Mouse (Mus musculus): ENCODE results near the gene Clock.

The Clock gene

DNA sequence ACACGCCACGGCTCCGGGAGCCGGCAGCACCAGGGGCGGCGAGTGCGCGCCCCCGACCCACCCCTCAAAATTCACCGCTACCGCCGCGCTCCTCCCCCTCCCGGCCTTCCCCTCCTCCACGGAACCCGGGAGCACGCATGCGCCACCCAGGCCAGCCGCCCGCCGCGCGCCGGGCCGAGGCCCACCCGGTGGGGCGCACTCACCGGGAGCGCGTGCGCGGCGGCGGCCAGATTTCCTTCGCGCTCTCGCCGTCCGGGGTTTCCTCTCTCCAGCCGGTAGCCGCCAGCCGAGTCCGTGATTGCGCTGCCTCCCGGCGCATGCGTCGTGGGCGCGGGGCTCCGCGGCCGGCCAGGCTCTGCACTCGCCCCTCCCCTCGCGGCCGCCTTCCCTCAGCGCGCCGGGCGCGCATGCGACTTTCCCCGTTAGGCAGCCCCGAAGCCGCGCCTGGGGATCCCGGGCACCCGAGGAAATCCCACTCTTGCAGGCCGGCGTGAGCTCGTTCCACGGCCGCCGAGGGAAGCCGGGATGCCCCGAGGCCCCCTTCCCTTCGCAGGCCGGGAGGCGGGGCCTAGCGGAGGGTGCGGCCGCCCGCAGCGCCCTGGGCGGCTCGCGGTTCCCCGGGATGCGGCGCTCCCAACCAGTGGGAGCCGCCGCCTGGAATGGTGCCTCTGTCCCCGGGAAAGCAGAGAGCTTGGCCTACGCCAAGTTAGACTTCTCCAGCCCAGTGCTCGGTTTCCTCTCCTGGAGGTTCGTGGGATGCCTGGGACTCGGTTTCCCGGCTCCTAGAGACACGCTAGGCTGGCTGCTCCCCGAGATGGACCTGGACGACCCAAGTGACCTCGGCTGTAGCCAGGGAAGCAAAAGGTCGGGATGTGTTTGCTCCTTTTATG, at the start of gene Clock:
Gene Clock (minus strand): TSS at position 341 of the 890 bp plus-strand sequence.
- peak; percentile 93 for DNase-seq (ENCODE audit: low spot score)

DNA sequence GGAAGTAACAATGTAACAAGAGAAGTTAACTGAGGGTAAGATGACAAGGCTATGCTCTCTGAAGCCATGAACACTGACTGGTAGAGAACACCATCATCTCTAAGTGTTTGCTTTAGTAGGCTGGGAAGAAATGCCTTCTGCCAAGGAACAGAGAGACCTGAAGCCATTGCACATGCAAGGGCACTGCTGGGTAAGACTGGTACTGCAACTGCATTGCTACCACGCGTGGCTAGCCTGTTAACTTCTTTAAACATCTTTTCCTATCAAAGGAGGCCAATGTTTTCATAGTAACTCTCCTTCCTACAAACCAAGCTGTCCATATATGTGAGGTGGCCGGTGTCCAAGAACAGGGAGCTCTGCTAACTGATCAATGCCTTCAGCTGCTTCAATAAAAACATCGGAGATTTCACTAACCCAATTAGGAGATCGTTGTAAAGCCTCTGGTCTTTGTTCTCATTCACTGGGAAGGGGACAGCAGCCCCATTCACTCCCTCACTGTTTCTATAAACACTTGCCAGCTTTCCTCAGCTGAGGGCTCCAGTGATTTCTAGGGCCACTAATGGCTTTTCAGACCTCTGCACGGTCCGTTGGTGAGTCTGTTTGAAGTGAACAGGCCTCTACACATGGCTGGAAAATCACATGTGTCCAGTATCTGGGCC, 47.5 kb upstream of the Clock start:
- no peak for DNase-seq (ENCODE audit: low spot score)

- DNase-seq (ENCODE audit: low spot score), result no peak
Observed at GRCm38 (mm10) chr5:76351537-76351936, 46.9 kb upstream of the Clock start.

GRCm38 (mm10) chr5:76346137-76346536, 41.5 kb upstream of the Clock start:
- DNase-seq (ENCODE audit: low spot score), result no peak

GRCm38 (mm10) chr5:76340931-76341330, 36.3 kb upstream of the Clock start:
- DNase-seq (ENCODE audit: low spot score), result no peak

GRCm38 (mm10) chr5:76337100-76337499, 32.5 kb upstream of the Clock start:
- no peak for DNase-seq (ENCODE audit: low spot score)

- DNase-seq (ENCODE audit: low spot score), result no peak
Observed at GRCm38 (mm10) chr5:76333833-76334232, 29.2 kb upstream of the Clock start.

DNA sequence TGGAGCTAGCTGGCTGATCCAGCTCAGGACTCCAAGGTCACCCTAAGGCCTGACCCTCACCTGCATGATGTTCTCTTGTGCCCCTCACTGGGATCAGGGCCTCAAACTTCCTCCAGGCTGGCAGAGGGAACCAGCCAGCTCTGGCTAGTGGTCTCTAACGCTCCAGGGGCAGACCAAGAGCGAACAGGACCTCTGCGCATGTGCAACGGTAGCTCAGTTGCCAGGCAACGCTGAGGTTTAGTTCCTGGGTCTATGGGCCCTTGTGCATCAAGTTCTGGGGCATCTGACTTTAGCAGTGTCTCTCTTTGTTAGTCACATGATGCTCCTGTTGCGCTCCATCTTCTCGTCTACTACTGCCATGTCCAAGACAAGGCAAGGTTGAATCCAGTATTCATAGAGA, 26.4 kb upstream of the Clock start, which contains the start of gene Pdcl2:
Gene Pdcl2 (minus strand): TSS at position 204 of the 400 bp plus-strand sequence.
- DNase-seq (ENCODE audit: low spot score), result no peak

GRCm38 (mm10) chr5:76327296-76327695, 22.7 kb upstream of the Clock start:
- DNase-seq (ENCODE audit: low spot score), result no peak

- DNase-seq (ENCODE audit: low spot score), result no peak
Observed at GRCm38 (mm10) chr5:76325113-76325512, 20.5 kb upstream of the Clock start.

DNA sequence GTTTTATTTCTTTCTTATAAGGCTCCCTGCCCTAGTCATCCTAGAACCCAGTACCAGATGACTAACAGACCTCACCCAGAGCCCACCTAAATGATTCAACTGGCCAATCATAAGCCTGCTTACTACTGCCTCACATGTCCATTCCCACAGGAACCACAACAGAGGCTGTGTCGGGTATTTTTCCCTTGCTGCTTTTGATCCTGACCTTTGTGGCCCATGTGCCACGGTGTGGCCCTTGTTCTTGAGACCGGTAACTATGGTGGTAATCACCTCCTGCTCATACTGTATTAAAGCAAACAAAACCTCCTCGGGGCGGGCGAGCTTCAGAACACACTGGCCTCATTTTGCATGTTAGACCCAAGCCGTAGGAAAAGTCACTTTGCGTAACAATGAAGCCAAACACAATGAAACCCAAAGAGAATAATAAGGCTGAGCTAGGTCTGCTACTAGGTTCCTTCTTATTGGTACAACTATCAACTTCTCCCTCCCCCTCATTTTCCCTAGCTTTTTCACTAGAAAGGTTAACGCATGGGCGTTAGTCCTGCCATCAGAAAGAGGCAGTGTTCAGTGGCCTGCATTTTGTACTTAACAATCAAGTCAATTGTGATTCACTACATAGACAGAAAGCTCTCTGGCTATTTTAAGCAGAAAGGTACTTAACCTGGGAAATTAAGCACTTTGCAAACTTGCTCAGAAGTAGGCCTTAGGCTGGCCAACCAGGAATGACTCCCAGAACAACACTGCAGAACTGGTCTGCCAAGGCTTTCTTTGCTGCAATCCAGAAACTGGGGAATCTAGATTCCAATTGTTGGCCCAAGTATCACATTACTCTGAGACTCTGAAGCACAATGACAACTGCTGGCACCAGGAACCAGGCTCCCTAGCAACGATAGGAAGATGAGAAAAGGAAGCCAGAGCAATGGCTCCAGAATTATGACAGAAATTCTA, 16.9 kb upstream of the Clock start:
- DNase-seq (ENCODE audit: low spot score), result no peak

- DNase-seq (ENCODE audit: low spot score), result no peak
Observed at GRCm38 (mm10) chr5:76308206-76308605, 3.6 kb upstream of the Clock start.

- no peak for DNase-seq (ENCODE audit: low spot score)
Observed at GRCm38 (mm10) chr5:76306261-76306660, 1.7 kb upstream of the Clock start.

DNA sequence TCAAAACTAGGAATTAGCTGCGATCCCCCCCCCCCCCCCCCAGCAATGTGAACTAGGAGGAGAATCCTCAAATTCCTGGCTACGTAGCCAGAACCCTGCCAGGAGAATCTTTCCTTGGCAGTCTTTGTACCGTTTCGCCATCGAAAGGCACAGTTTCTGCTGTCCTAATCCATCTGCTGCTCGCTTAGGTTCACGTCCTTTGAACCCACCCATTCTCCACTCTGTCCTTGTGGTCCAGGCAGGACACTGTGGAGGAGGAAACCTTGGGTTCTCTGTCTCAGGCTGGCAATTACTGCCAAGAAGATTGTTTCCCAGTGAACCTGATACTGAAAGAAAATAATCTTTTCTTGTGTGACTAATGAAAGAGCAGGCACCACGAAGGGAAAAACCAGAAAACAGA, 1.0 kb upstream of the Clock start:
- DNase-seq (ENCODE audit: low spot score), result peak; percentile 59

GRCm38 (mm10) chr5:76303745-76304451, 694 bp downstream of the Clock start:
- DNase-seq (ENCODE audit: low spot score), result peak; percentile 85

- DNase-seq (ENCODE audit: low spot score), result no peak
Observed at GRCm38 (mm10) chr5:76303379-76303744, 1.2 kb downstream of the Clock start.

DNA sequence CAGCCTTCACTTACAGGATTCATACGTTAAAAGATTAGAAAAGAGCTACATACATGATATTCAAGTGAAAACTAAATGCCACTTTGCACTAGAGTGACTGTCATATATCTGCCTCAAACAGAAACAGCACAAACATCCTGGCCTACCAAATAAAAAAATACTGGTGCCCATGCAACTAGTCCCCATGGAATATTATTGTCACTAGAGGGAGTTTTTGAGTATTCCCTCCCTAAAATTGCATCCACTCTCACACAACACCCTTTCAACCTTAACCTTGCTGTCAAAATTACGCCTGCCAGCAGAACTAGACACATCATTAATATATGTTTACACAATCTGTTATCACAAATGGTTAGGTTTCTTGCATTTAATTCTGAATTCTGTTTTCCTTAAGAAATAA, 2.6 kb downstream of the Clock start:
- DNase-seq (ENCODE audit: low spot score), result no peak

DNA sequence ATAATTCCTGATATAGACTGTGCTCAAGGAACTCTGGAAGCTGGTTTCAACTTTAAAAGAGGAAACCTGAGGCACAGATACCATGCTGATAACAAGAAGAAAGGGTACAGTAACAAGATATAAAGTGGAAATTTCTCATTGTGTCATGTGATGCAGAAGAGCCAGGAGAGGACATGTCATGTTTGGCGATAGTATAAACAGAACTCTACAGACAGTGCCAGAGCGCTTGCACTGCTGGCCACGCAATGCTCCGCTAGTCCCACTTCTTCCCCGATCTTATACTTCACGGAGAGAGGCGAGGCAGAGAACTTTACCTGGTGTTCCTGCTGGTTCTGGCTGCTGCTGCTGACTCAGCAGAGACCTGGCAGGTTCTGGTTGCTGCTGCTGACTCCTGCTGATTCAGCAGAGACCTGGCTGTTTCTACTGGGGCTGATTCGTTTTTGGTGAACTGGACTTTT, 15.3 kb downstream of the Clock start:
- DNase-seq (ENCODE audit: low spot score), result no peak

DNA sequence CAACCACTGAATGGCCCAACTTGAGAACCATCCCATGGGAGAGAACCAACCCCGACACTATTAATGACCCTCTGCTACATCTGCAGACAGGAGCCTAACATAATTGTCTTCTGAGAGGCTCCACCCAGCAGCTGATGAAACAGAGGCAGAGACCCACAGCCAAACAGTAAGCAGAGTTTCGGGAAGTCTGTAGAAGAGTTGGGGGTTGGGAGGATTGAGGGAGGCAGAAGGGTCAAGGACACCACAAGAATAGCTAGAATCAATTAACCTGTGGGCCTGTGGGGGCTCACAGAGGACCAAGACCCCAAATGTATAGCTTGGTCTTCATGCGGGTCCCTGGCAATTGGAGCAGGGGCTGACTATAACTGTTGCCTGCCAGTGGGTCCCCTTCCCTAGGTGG, 16.3 kb downstream of the Clock start:
- DNase-seq (ENCODE audit: low spot score), result no peak

GRCm38 (mm10) chr5:76287062-76287461, 17.5 kb downstream of the Clock start:
- no peak for DNase-seq (ENCODE audit: low spot score)

DNA sequence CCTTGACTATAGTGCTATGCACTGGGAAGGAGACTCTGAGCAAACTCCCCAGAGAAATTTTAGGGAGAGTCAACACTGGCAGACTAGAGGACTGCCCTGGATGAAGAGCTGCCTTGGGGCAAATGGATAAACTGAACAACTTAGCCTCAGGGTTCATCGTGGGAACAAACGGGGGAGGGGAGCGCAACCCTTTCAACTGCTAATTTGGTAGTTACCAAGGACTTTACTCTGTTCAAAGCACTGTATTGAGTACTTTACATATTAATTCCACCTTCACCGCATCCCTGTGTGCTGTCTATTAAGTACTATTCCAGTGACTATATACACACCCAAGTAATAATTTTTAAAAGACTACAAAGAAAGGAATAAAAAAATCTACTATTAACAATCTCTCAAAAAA, 18.9 kb downstream of the Clock start:
- DNase-seq (ENCODE audit: low spot score), result no peak

GRCm38 (mm10) chr5:76283890-76284289, 20.7 kb downstream of the Clock start:
- DNase-seq (ENCODE audit: low spot score), result no peak
